Mouse (Mus musculus): ENCODE measurements around the gene Krt71.
"Not testable (repeated sequence)": the region's sequence is repeated elsewhere in the genome, so short reads cannot be mapped to it uniquely, and the experiment has no call there.

Gene Krt71

GRCm38 (mm10) chr15:101742711-101743110, at the start of gene Krt71:
Krt71 (minus strand) TSS chr15:101743109.
- no peak for DNase-seq (ENCODE audit: low read depth, low spot score)

- DNase-seq (ENCODE audit: low read depth, low spot score), result no peak
These were observed 48.0 kb upstream of the Krt71 start for GRCm38 (mm10) chr15:101790867-101791266.

GRCm38 (mm10) chr15:101786360-101786759, 43.5 kb upstream of the Krt71 start, which contains the start of gene Krt72:
Krt72 (minus strand) TSS chr15:101786460.
- DNase-seq (ENCODE audit: low read depth, low spot score), result no peak

GRCm38 (mm10) chr15:101773420-101773819, 30.5 kb upstream of the Krt71 start:
- DNase-seq (ENCODE audit: low read depth, low spot score), result no peak

GRCm38 (mm10) chr15:101772711-101773081, 29.8 kb upstream of the Krt71 start:
- DNase-seq (ENCODE audit: low read depth, low spot score), result peak; percentile 64

- DNase-seq (ENCODE audit: low read depth, low spot score), result no peak
These were observed 29.3 kb upstream of the Krt71 start for GRCm38 (mm10) chr15:101772080-101772710.

GRCm38 (mm10) chr15:101770226-101770625, 27.3 kb upstream of the Krt71 start:
- DNase-seq (ENCODE audit: low read depth, low spot score), result no peak

GRCm38 (mm10) chr15:101737786-101738185, 5.1 kb downstream of the Krt71 start:
- no peak for DNase-seq (ENCODE audit: low read depth, low spot score)

- no peak for DNase-seq (ENCODE audit: low read depth, low spot score)
These were observed 12.3 kb downstream of the Krt71 start for GRCm38 (mm10) chr15:101730653-101731052.

GRCm38 (mm10) chr15:101724686-101725085, 18.2 kb downstream of the Krt71 start:
- no peak for DNase-seq (ENCODE audit: low read depth, low spot score)

GRCm38 (mm10) chr15:101715831-101716230, 27.1 kb downstream of the Krt71 start:
- no peak for DNase-seq (ENCODE audit: low read depth, low spot score)

GRCm38 (mm10) chr15:101714356-101714755, 28.6 kb downstream of the Krt71 start:
- no peak for DNase-seq (ENCODE audit: low read depth, low spot score)

- no peak for DNase-seq (ENCODE audit: low read depth, low spot score)
These were observed 29.2 kb downstream of the Krt71 start for GRCm38 (mm10) chr15:101713731-101714130.

GRCm38 (mm10) chr15:101712720-101713119, 30.2 kb downstream of the Krt71 start, which contains the start of gene Krt5:
Krt5 (minus strand) TSS chr15:101712898.
- no peak for DNase-seq (ENCODE audit: low read depth, low spot score)

- DNase-seq (ENCODE audit: low read depth, low spot score), result no peak
These were observed 34.2 kb downstream of the Krt71 start for GRCm38 (mm10) chr15:101708683-101709082.

- no peak for DNase-seq (ENCODE audit: low read depth, low spot score)
These were observed 35.5 kb downstream of the Krt71 start for GRCm38 (mm10) chr15:101707454-101707853.

- no peak for DNase-seq (ENCODE audit: low read depth, low spot score)
These were observed 38.8 kb downstream of the Krt71 start for GRCm38 (mm10) chr15:101704066-101704465.

GRCm38 (mm10) chr15:101702380-101702779, 40.5 kb downstream of the Krt71 start:
- no peak for DNase-seq (ENCODE audit: low read depth, low spot score)

- DNase-seq (ENCODE audit: low read depth, low spot score), result no peak
These were observed 43.0 kb downstream of the Krt71 start for GRCm38 (mm10) chr15:101699866-101700265.

GRCm38 (mm10) chr15:101699192-101699591, 43.7 kb downstream of the Krt71 start:
- no peak for DNase-seq (ENCODE audit: low read depth, low spot score)

GRCm38 (mm10) chr15:101697326-101698188, 45.4 kb downstream of the Krt71 start:
- no peak for DNase-seq (ENCODE audit: low read depth, low spot score)

- DNase-seq (ENCODE audit: low read depth, low spot score), result no peak
These were observed 48.7 kb downstream of the Krt71 start, which contains the start of gene Krt6a for GRCm38 (mm10) chr15:101694207-101694606. Krt6a (minus strand) TSS chr15:101694307.

GRCm38 (mm10) chr15:101690460-101690859, 52.4 kb downstream of the Krt71 start:
- not testable (repeated sequence) for DNase-seq (ENCODE audit: low read depth, low spot score)

Measured in brain, embryonic 18.5 days (tissue).